Mouse (Mus musculus) spleen, adult 2 months (tissue): ENCODE measurements around the gene Gm9964.

Experiments
- CTCF ChIP-seq: fragments of 200-500 bp; IDR thresholded peaks from 2 replicates; pipeline ENCODE4 v1.5.1; 2011; ENCODE audit warnings: mild to moderate bottlenecking, inconsistent platforms; ENCODE audit not compliant: insufficient read depth, insufficient read length, insufficient replicate concordance; ENCODE audit errors: extremely low read depth
- POLR2A ChIP-seq: fragments of 200-500 bp; IDR thresholded peaks from 2 replicates; pipeline ENCODE4 v1.6.1; 2011; ENCODE audit warnings: low read depth, low read length, inconsistent platforms

GRCm38 (mm10) chr11:79287447-79287846 is 9.3 kb downstream of the Gm9964 start:
- no peak for TF ChIP-seq CTCF
- no peak for TF ChIP-seq POLR2A
